Mouse (Mus musculus) heart, embryonic 15.5 days (tissue): ENCODE data around the gene B3gnt9. TPM values are rescaled to one million over a fixed set of nuclear protein-coding genes. Genes with fewer than 3 reads are reported as not detected.

Experiments used
- ATAC-seq: fragments of 200-750 bp; cut with Nextera tagmentation; replicated peaks from 2 replicates; pipeline ENCODE4 v1.8.0; 2017; ENCODE audit warnings: low read depth, moderate TSS enrichment; ENCODE audit not compliant: insufficient number of reproducible peaks, insufficient read depth, low FRiP score
- H3K27ac ChIP-seq: fragments of 300-500 bp; sonication (generic); 2 replicates; pipeline ENCODE4 v1.5.1; 2015; ENCODE audit warnings: mild to moderate bottlenecking, inconsistent platforms
- H3K27me3 ChIP-seq: fragments of 300-500 bp; sonication (generic); 2 replicates; pipeline ENCODE4 v1.6.1; 2015; ENCODE audit warnings: inconsistent platforms
- H3K36me3 ChIP-seq: fragments of 300-500 bp; sonication (generic); 2 replicates; pipeline ENCODE4 v1.6.1; 2015; ENCODE audit warnings: mild to moderate bottlenecking, inconsistent platforms
- H3K4me1 ChIP-seq: fragments of 300-500 bp; sonication (generic); replicated peaks from 2 replicates; pipeline ENCODE4 v1.6.1; 2015; ENCODE audit warnings: inconsistent platforms
- H3K4me2 ChIP-seq: fragments of 300-500 bp; sonication (generic); 2 replicates; pipeline ENCODE4 v1.6.1; 2015; ENCODE audit warnings: inconsistent platforms, mild to moderate bottlenecking, moderate library complexity
- H3K4me3 ChIP-seq: fragments of 300-500 bp; sonication (generic); 2 replicates; pipeline ENCODE4 v1.5.1; 2015; ENCODE audit warnings: mild to moderate bottlenecking, inconsistent platforms
- H3K9ac ChIP-seq: fragments of 300-500 bp; sonication (generic); 2 replicates; pipeline ENCODE4 v1.6.1; 2015; ENCODE audit warnings: mild to moderate bottlenecking, inconsistent platforms
- H3K9me3 ChIP-seq: fragments of 300-500 bp; sonication (generic); replicated peaks from 2 replicates; pipeline ENCODE4 v1.6.1; 2016; ENCODE audit warnings: inconsistent platforms
- WGBS: fragments of 180-500 bp; shearing (Covaris S2); methylation state at CpG from one replicate; pipeline ENCODE4 v1.1.7; 2015; ENCODE audit warnings: mixed read lengths; 5-methylcytosine and 5-hydroxymethylcytosine counted together
- polyA plus RNA-seq: library from polyadenylated mRNA; unstranded; fragments of >200 nt; fragmentation: Nextera tagmentation; extraction: Ambion mirVana; gene quantifications from 2 replicates; pipeline ENCODE4 v1.2.1, GENCODE M21; 2015

B3gnt9 gene
- polyA plus RNA-seq, 1 experiment from 2014 or later: 13.6 TPM

- H3K4me1 ChIP-seq: peaks cover 42% of the 10 kb centered on the region
- no peak for ATAC-seq
- H3K4me3 ChIP-seq: no peak overlapping the region
- H3K27ac ChIP-seq: no peak overlapping the region
- 0 out of 2 replicates have a peak, but pooled peaks cover 3% of the 10 kb centered on the region for H3K36me3 ChIP-seq
- no peak overlapping the region for H3K4me2 ChIP-seq
- H3K9me3 ChIP-seq: no peaks in the 10 kb centered on the region
- no peak overlapping the region for H3K9ac ChIP-seq
- WGBS: 44% methylated on average over 13 of the region's 13 CpGs
- H3K27me3 ChIP-seq: peaks cover 62% of the 10 kb centered on the region
These were observed 11.8 kb upstream of the B3gnt9 start for GRCm38 (mm10) chr8:105266775-105267174.

DNA sequence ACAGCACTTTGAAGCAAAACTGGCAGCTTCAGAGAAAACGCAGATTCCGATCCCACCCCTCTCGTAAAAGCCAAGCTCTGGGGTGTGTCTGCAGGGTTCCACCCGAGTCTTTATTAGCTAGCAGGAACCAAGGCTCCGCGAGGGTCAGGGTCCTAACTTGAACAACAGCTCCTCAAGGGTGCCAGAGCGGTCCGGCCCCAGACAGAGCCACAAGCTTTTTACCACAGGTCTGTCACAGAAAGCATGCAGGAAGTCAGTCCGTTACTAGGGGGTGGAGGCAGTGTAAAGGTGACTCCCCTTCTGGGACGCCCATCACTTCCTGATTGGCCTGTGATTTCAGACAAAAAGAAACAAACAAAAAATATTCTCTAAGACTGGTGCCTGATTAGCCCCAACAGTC lies 10.2 kb upstream of the B3gnt9 start:
- Histone ChIP-seq H3K4me2 (peak overlapping the region; percentile 80), H3K9ac (peak overlapping the region; percentile 62), H3K4me1 (peaks cover 36% of the 10 kb centered on the region), H3K4me3 (peak overlapping the region; percentile 79), H3K27me3 (peaks cover 56% of the 10 kb centered on the region), H3K27ac (no peak overlapping the region), H3K36me3 (0 out of 2 replicates have a peak, but pooled peaks cover 3% of the 10 kb centered on the region), H3K9me3 (no peaks in the 10 kb centered on the region)
- 12% methylated on average over 10 of the region's 10 CpGs for WGBS
- ATAC-seq: no peak

- Histone ChIP-seq H3K27me3 (peaks cover 52% of the 10 kb centered on the region), H3K9me3 (no peaks in the 10 kb centered on the region), H3K9ac (peak within 1 kb of the TSS; percentile 62), H3K4me2 (peak within 1 kb of the TSS; percentile 80), H3K27ac (no peak within 1 kb of the TSS), H3K36me3 (0 out of 2 replicates have a peak, but pooled peaks cover 3% of the 10 kb centered on the region), H3K4me1 (peaks cover 36% of the 10 kb centered on the region), H3K4me3 (peak within 1 kb of the TSS; percentile 79)
- peak; percentile 51; the same call in 1 of the 2 replicates for ATAC-seq
- WGBS: 1% methylated on average over 54 of the region's 54 CpGs
These were observed 9.3 kb upstream of the B3gnt9 start, which contains the start of the genes Tradd and Fbxl8 for GRCm38 (mm10) chr8:105264024-105264982. Tradd (minus strand) TSS chr8:105264609. Fbxl8 (plus strand) TSS chr8:105264648.

DNA sequence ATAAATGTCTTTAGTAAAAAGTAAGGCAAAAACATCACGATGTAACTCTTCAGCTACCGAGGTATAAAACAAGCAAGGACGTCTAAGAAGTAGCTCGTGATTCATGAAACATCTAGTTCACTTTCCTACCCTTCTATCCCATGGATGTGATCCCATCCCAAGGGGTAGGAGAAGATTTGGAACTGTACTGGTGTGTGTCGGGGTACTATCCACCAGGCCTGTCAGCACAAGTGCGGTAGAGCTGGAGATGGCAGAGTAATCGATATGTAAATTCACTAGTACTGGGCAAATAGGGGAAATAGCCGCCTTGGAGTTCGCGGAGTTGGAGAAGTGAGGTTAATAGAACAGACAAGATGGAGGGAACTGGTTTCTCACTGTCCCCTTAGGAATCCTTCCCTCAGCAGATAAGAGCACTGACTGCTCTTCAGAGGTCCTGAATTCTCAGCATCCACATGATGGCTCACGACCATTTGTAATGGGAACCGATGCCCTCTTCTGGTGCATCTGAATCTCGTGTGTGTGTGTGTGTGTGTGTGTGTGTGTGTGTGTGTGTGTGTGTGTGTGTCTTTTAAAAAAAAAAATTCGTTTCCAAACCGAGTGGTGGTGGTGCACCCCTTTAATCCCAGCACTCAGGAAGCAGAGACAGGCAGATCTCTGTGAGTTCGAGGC lies 8.4 kb upstream of the B3gnt9 start:
- 0 out of 2 replicates have a peak, but pooled peaks cover 3% of the 10 kb centered on the region for H3K36me3 ChIP-seq
- 40% methylated on average over 16 of the region's 16 CpGs for WGBS
- peak overlapping the region; percentile 79 for H3K4me3 ChIP-seq
- H3K4me2 ChIP-seq: peak overlapping the region; percentile 80
- no peak overlapping the region for H3K27ac ChIP-seq
- peaks cover 52% of the 10 kb centered on the region for H3K27me3 ChIP-seq
- no peak overlapping the region for H3K9ac ChIP-seq
- peaks cover 35% of the 10 kb centered on the region for H3K4me1 ChIP-seq
- no peaks in the 10 kb centered on the region for H3K9me3 ChIP-seq
- no peak for ATAC-seq

- no peak overlapping the region for H3K4me3 ChIP-seq
- peaks cover 39% of the 10 kb centered on the region for H3K27me3 ChIP-seq
- WGBS: 86% methylated on average over 12 of the region's 12 CpGs
These were observed 6.5 kb upstream of the B3gnt9 start for GRCm38 (mm10) chr8:105261326-105261980.

GRCm38 (mm10) chr8:105260371-105261099 lies 5.6 kb upstream of the B3gnt9 start:
- no peak for ATAC-seq
- Histone ChIP-seq H3K9ac (no peak overlapping the region), H3K27ac (no peak overlapping the region), H3K27me3 (peaks cover 44% of the 10 kb centered on the region), H3K4me3 (no peak overlapping the region), H3K4me2 (no peak overlapping the region), H3K36me3 (no peaks in the 10 kb centered on the region), H3K4me1 (peaks cover 30% of the 10 kb centered on the region), H3K9me3 (no peaks in the 10 kb centered on the region)
- 71% methylated on average over 7 of the region's 7 CpGs for WGBS

More at GRCm38 (mm10) chr8:105261326-105261980, 6.5 kb upstream of the B3gnt9 start:
- Histone ChIP-seq H3K36me3 (no peaks in the 10 kb centered on the region), H3K4me2 (no peak overlapping the region), H3K9ac (no peak overlapping the region), H3K27ac (no peak overlapping the region), H3K4me1 (peaks cover 30% of the 10 kb centered on the region), H3K9me3 (no peaks in the 10 kb centered on the region)
- no peak for ATAC-seq

DNA sequence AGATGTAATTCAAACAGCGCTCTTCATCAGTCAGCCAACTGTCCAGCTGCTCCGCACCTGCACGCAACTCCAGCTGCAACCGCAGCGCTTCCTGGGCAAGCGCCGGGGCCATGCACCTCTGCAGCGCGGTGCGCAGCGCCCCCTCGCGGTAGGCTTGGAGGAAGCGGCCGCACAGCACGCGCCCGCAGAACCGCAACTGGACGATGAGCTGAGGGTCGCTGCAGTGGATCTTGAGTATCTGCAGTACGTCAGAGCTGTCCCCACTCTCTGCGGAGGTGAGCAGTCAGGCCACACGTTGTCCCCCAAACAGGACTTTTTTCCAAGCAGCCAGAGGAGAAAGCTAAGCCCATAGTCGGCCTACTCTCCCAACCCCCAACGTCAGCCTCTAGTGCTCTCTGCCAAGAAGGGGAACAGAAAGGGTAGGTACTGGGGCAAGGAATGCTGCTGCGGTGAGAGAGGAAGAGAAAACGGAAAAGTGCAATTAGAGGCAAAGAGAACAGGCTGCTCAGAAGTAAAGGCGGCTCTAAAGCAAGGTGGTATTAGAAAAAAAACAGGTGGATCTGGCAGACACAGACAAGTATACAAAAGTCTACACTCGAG lies 4.9 kb upstream of the B3gnt9 start:
- H3K9me3 ChIP-seq: no peaks in the 10 kb centered on the region
- H3K9ac ChIP-seq: peak overlapping the region; percentile 48
- peak overlapping the region; percentile 89 for H3K4me2 ChIP-seq
- peak overlapping the region; percentile 51 for H3K4me3 ChIP-seq
- H3K36me3 ChIP-seq: no peaks in the 10 kb centered on the region
- ATAC-seq: no peak
- no peak overlapping the region for H3K27ac ChIP-seq
- WGBS: 5% methylated on average over 30 of the region's 30 CpGs
- peaks cover 33% of the 10 kb centered on the region for H3K4me1 ChIP-seq
- H3K27me3 ChIP-seq: peaks cover 47% of the 10 kb centered on the region

DNA sequence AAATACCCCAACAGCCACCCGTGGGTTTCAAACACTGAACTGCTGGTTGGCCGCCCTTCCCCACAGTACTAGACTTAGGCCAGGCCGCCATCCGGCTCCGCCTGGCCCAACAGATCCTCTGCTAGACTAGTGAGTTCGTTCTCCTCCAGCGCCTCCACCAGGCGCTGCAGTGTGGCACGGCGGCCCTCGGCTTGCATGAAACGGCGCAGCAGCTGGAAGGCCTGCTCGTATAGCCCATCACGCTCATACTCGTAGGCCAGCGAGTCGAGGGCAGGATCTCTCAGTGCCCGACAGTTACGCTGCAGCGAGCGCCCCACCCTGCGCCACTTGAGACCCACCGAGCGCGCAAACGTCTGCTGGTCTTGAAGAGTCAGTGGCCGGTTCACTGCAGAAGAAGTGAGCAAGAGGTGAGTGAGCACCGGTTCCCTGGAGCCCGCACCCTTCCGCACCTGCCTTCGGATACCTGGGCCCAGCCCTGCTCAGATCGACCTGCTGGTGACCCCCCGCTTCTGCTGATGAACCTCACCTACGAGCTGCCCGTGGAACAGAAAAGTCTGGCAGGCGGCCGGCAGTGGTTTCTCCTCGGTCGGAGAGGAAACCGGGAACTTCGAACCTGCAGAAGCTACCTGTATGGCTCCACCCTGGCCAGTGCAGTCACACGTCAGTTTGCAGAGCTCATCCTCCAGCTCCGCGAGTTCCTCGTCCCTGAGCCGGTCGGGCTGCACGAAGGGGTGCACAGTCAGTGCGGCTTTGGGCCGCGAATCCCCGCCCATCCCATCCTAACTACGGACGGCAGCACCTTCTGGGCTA lies 4.2 kb upstream of the B3gnt9 start:
- no peak for ATAC-seq
- Histone ChIP-seq H3K27ac (no peak overlapping the region), H3K4me2 (peak overlapping the region; percentile 89), H3K27me3 (peaks cover 47% of the 10 kb centered on the region), H3K9me3 (no peaks in the 10 kb centered on the region), H3K9ac (peak overlapping the region; percentile 48), H3K36me3 (no peaks in the 10 kb centered on the region), H3K4me3 (peak overlapping the region; percentile 51), H3K4me1 (peaks cover 34% of the 10 kb centered on the region)
- 7% methylated on average over 55 of the region's 55 CpGs for WGBS

GRCm38 (mm10) chr8:105257318-105258114 lies 2.6 kb upstream of the B3gnt9 start:
- Histone ChIP-seq H3K27me3 (peaks cover 43% of the 10 kb centered on the region), H3K4me2 (no peak overlapping the region), H3K4me1 (peaks cover 42% of the 10 kb centered on the region)

More at GRCm38 (mm10) chr8:105257318-105258114, 2.6 kb upstream of the B3gnt9 start:
- Histone ChIP-seq H3K9me3 (no peaks in the 10 kb centered on the region), H3K4me3 (no peak overlapping the region), H3K27ac (no peak overlapping the region), H3K9ac (no peak overlapping the region), H3K36me3 (peaks cover 4% of the 10 kb centered on the region; the same call in 1 of the 2 replicates)
- no peak for ATAC-seq
- WGBS: 64% methylated on average over 7 of the region's 7 CpGs
